Mouse (Mus musculus): Measurements from ENCODE around the gene Zbtb38.

Zbtb38 gene

DNA sequence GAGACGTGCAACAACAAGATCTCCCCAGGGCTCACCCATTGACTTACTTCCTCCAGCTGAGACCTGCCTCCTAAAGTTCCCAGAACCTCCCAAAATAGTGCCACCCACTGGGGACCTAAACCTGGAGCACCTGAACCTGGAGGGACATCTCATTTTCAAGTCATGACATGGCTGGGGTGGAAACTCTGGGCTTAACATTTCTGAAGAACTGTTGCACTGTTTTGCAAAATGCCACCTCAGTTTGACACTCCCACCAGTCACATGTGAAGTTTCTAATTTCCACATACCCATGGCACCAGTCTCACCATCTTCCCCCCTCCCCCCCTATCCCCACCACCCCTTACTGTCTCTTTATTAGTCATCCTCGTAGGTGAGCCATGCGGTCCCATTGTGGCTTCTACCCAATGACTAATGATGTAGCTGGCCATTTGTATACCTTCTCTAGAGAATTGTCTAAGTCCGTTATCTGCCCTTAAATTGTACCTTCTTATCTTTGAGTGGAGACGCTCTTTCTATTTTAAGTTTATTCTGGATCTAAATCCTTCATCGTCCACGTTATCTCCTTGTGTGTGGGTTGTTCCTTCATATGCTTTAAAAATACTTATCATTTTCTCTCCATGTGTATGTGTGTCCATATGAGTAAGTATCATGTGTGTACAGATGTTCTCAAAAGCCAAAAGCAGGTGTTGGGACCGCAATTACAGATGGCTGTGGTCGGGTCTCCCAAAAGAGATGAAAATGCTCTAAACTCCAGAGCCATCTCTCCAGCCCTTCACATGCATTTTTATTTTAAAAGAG, 4.2 kb upstream of the Zbtb38 start:
- no peak for DNase-seq

DNA sequence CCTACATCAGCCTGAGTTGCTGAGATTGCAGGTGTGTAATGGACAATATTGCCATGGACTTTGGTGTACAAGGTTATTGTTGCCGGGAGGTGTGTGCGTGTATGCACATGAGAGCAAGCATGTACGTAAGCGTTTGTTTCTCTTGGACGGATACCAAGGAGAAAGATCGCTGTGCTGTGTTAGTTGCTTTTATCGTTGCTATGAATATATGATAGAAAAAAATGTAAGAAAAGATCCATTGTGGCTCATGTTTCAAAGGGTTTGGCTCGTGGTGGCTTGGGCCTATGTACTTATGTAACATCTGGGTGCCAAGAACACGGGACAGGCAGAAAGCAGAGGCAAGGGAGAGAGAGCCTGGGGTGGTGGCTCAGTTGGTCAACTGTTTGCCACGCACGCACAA, 3.1 kb upstream of the Zbtb38 start:
- DNase-seq, result no peak

DNA sequence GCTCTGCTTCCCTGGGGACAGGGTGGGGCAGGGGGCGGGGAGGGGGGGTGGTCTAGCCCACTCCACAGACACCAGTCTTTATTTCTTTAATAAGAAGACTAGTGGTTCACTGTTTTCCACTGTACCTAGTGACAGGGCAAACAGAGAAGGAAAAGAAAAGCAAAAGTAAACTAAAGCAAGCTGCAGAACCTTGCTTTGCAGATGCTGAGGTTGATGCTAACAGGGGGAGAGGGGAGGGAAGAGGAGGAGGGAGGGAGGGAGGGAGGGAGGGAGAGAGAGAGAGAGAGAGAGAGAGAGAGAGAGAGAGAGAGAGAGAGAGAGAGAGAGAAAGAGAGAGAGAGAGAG, 2.0 kb upstream of the Zbtb38 start:
- DNase-seq, result no peak

- DNase-seq, result no peak
Measured at GRCm38 (mm10) chr9:96753921-96754624, 1.4 kb upstream of the Zbtb38 start.

GRCm38 (mm10) chr9:96753392-96753791, 761 bp upstream of the Zbtb38 start:
- DNase-seq, result no peak

- DNase-seq, result no peak
Measured at GRCm38 (mm10) chr9:96751821-96752602, 619 bp downstream of the Zbtb38 start.

GRCm38 (mm10) chr9:96750636-96751035, 2.0 kb downstream of the Zbtb38 start:
- DNase-seq, result no peak

GRCm38 (mm10) chr9:96746527-96746926, 6.1 kb downstream of the Zbtb38 start:
- DNase-seq, result no peak

- DNase-seq, result no peak
Measured at GRCm38 (mm10) chr9:96744909-96745308, 7.7 kb downstream of the Zbtb38 start.

GRCm38 (mm10) chr9:96741365-96742085, 11.1 kb downstream of the Zbtb38 start:
- DNase-seq, result no peak

- DNase-seq, result peak; percentile 62
Measured at GRCm38 (mm10) chr9:96740712-96741364, 11.8 kb downstream of the Zbtb38 start.

- DNase-seq, result no peak
Measured at GRCm38 (mm10) chr9:96739808-96740711, 12.6 kb downstream of the Zbtb38 start.

GRCm38 (mm10) chr9:96738563-96739355, 13.9 kb downstream of the Zbtb38 start:
- no peak for DNase-seq

DNA sequence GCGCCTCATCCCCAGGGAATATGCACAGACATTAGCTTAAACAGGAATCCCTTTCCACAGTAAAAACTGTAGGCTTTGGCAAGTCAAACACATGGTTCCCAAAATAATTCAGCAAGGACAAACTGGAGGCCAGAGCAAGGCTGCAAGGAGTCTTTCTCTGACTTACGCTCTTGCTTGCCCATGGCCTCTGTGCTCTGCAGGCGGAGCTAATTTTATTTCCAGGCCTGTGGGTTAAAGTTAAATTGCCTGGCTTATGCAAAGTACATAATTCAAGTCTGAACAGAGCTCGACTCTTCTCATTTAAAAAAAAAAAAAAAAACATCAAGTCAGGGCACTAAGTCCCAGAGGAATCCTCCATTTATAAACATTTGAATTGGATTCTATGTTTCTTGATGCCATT, 16.7 kb downstream of the Zbtb38 start:
- no peak for DNase-seq

DNA sequence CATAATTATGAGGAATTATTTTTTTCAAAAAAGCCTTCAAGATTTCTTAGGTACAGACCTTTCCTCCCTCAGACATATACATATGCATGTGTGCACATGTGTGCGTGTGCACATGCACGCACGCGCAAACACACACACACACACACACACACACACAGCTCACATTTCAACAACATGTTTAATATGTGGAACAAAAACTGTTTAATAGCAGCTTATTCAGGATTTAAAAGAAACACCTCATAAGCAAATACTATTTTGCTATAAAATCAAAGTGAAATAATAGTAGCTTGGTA, 19.3 kb downstream of the Zbtb38 start:
- no peak for DNase-seq

DNA sequence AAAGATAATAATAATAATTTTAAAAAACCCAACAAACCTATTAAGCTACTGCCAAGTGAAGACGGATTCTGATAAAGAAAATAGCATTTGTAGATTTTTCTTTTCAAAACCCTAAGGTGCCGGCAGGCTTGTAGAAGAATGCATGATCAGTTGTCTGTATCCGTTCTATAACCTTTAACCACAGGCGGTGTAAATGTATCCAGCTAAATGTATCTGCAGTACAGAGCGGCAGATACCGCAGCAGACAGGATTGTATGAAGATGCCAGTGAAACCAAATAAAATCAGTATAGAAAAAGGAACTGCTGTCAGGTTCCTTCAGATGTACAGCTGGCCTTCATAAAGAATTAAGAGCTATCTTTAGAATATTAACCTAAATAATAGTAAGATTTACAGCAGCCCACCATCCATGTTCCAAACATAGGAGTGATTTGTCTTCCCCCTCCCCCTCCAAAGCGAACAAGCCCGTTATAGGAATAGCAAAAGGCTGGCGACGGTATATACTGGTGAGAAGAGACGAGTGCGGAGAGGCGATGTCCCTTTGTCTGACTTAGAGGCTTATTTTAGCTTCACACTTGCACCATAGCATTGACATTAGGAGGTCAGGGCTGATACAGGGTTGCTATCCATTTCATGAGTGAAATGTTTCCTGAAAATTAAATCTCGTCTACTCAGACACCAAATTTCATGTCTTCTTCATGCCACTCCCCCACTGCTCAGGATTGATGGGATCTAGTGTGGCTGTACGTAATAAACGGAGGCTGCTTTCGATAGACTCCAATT, 19.8 kb downstream of the Zbtb38 start:
- DNase-seq, result no peak

GRCm38 (mm10) chr9:96731961-96732511, 20.6 kb downstream of the Zbtb38 start:
- DNase-seq, result peak; percentile 70

- DNase-seq, result no peak
Measured at GRCm38 (mm10) chr9:96731039-96731895, 21.4 kb downstream of the Zbtb38 start.

DNA sequence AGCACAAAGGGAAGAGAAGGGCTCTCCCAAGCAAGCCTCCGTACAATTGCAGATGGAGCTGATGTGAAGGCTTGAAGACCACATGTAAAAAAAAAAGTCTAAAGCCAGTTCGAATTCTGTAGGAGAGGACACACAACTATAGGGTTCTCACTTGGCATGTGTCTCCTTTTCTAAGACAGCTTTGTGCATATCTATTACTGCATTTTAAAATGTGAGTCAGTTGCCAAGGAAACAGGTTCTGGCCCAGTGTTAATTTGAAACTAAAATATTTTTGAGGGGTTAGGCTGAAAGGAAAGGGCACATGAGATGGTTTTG, 22.4 kb downstream of the Zbtb38 start:
- no peak for DNase-seq

All from retina, postnatal 1 day (tissue).